Mouse (Mus musculus) layer of hippocampus, postnatal 25 days (tissue): Measurements from ENCODE around the gene Usp2. TPM values are rescaled to one million over a fixed set of nuclear protein-coding genes. Genes with fewer than 3 reads are reported as not detected.
A peak's percentile ranks its signal among the peaks of the same experiment; 100 is the strongest.
"Not testable (repeated sequence)": the region's sequence is repeated elsewhere in the genome, so short reads cannot be mapped to it uniquely, and the experiment has no call there.

ENCODE experiments used
- DNase-seq, 2 experiments: peaks; one replicate each; pipeline ENCODE4 v3.0.0; 2022; ENCODE audit warnings: mixed read lengths in 2 of 2, low spot score in 1 of 2; ENCODE audit errors: extremely low spot score in 1 of 2
- total RNA-seq, 2 experiments: library from RNA; stranded (reverse); gene quantifications; 2 replicates each; pipeline ENCODE4 v1.2.3; 2021

The Usp2 gene
- total RNA-seq, 2 experiments from 2014 or later = 59.4 to 81.4 TPM

GRCm38 (mm10) chr9:44085741-44086665 lies 19.2 kb downstream of the Usp2 start:
- DNase-seq = peak in 1 of 2 experiments; percentile 63

- DNase-seq = no peak
Observed at GRCm38 (mm10) chr9:44086960-44087359, 20.1 kb downstream of the Usp2 start.

GRCm38 (mm10) chr9:44087761-44088455 lies 21.1 kb downstream of the Usp2 start:
- DNase-seq = no peak

- no peak for DNase-seq
Observed at GRCm38 (mm10) chr9:44088877-44089608, 22.2 kb downstream of the Usp2 start.

- DNase-seq = peak; percentile 68 to 84
Observed at GRCm38 (mm10) chr9:44093612-44094503, 27.0 kb downstream of the Usp2 start.

- no peak for DNase-seq
Observed at GRCm38 (mm10) chr9:44094737-44095136, 27.9 kb downstream of the Usp2 start.

GRCm38 (mm10) chr9:44095781-44096180 lies 29.0 kb downstream of the Usp2 start:
- DNase-seq = no peak

GRCm38 (mm10) chr9:44096536-44096935 lies 29.7 kb downstream of the Usp2 start:
- peak in 1 of 2 experiments; percentile 43 for DNase-seq

GRCm38 (mm10) chr9:44101490-44101889 lies 34.7 kb downstream of the Usp2 start, which contains the start of gene Mfrp:
Gene Mfrp (plus strand): TSS chr9:44101729.
- DNase-seq = no peak

GRCm38 (mm10) chr9:44104881-44105280 lies 38.1 kb downstream of the Usp2 start:
- DNase-seq = no peak

- no peak for DNase-seq
Observed at GRCm38 (mm10) chr9:44105781-44106180, 39.0 kb downstream of the Usp2 start.

GRCm38 (mm10) chr9:44106182-44106581 lies 39.4 kb downstream of the Usp2 start:
- DNase-seq = no peak

- DNase-seq = no peak
Observed at GRCm38 (mm10) chr9:44106596-44106995, 39.8 kb downstream of the Usp2 start.

GRCm38 (mm10) chr9:44107110-44107509 lies 40.3 kb downstream of the Usp2 start, which contains the start of gene C1qtnf5:
Gene C1qtnf5 (plus strand): TSS chr9:44107245.
- DNase-seq = peak; percentile 44 to 64

- peak; percentile 52 to 71 for DNase-seq
Observed at GRCm38 (mm10) chr9:44107557-44108179, 40.8 kb downstream of the Usp2 start.

GRCm38 (mm10) chr9:44108269-44109055 lies 41.6 kb downstream of the Usp2 start:
- DNase-seq = no peak

- peak; percentile 80 to 91 for DNase-seq
Observed at GRCm38 (mm10) chr9:44109360-44110095, 42.7 kb downstream of the Usp2 start.

- not testable (repeated sequence) for DNase-seq
Observed at GRCm38 (mm10) chr9:44111909-44112308, 45.1 kb downstream of the Usp2 start.
